Mouse (Mus musculus) embryonic fibroblast, embryonic 13.5 days (primary cell): Measurements from ENCODE around the gene Asb8.

Source experiments
- CTCF ChIP-seq: IDR thresholded peaks from 2 replicates; pipeline ENCODE4 v1.5.1; 2011; ENCODE audit warnings: mild to moderate bottlenecking, control low read depth, low read length, moderate library complexity, borderline replicate concordance; ENCODE audit not compliant: insufficient read depth
- POLR2A ChIP-seq: IDR thresholded peaks from 2 replicates; pipeline ENCODE4 v1.6.1; 2011; ENCODE audit warnings: low read depth, mild to moderate bottlenecking, control low read depth, low read length, moderate library complexity

- no peak for TF ChIP-seq POLR2A
- TF ChIP-seq CTCF, result no peak
Observed at GRCm38 (mm10) chr15:98135671-98136070, 29.8 kb downstream of the Asb8 start.
